Mouse (Mus musculus) liver, embryonic 11.5 days (tissue): ENCODE measurements around the gene Ttc23l. TPM values are rescaled to one million over a fixed set of nuclear protein-coding genes. Genes with fewer than 3 reads are reported as not detected.

Experiments
- polyA plus RNA-seq: library from polyadenylated mRNA; unstranded; fragments of >200 nt; fragmentation: Nextera tagmentation; extraction: Ambion mirVana; gene quantifications from 2 replicates; pipeline ENCODE4 v1.2.1, GENCODE M21; 2014

The Ttc23l gene
- polyA plus RNA-seq, 1 experiment from 2014 or later, result not detected

Other genes starting within 250 kb of the Ttc23l start
- not detected in 2 replicates for gene Gm21973, start 233.3 kb downstream of the Ttc23l start, polyA plus RNA-seq
- 4.3 and 5.6 TPM in 2 replicates for gene Agxt2, start 200.1 kb downstream of the Ttc23l start, polyA plus RNA-seq
- gene Dnajc21, start 88.2 kb downstream of the Ttc23l start, polyA plus RNA-seq, result 17.4 and 17.8 TPM in 2 replicates
- 168 and 179 TPM in 2 replicates for gene Brix1, start 72.7 kb downstream of the Ttc23l start, polyA plus RNA-seq
- 42.4 and 43.2 TPM in 2 replicates for gene Rad1, start 72.7 kb downstream of the Ttc23l start, polyA plus RNA-seq
- 19.6 and 20.2 TPM in 2 replicates for gene Rai14, start 156.0 kb upstream of the Ttc23l start, polyA plus RNA-seq